26 mouse cellular contexts compared by ENCODE assay signal in genomic region chr19:16301336-16301735, GRCm38 (mm10).
DNase-seq lines count a peak whose midpoint lies in the region; ATAC-seq lines count a peak whose summit lies in the region.
"Had no signal": no experiment of that assay in that cellular context is flagged by ENCODE, and none has a peak within 500 bp of the region (broad histone marks: within the 10 kb centered on the region; RNA-seq: fewer than 3 reads in every experiment).

No protein-coding gene starts in this region.

- H3K4me1 ChIP-seq in forebrain, embryonic 13.5 days: no peaks in the 10 kb centered on the region
- H3K4me1 ChIP-seq in forebrain, embryonic 10.5 days: no peaks in the 10 kb centered on the region
- no peaks in the 10 kb centered on the region; the same call in 1 of the 2 replicates for H3K4me1 ChIP-seq in hindbrain, embryonic 14.5 days (replicated peaks; ENCODE audit: control insufficient read depth, insufficient read depth, low read length)
- no peaks in the 10 kb centered on the region for H3K4me1 ChIP-seq in hindbrain, embryonic 11.5 days (replicated peaks; ENCODE audit: control insufficient read depth, insufficient read depth, low read length)
- H3K4me1 ChIP-seq in hindbrain, embryonic 16.5 days (ENCODE audit: control insufficient read depth, insufficient read depth, low read depth, low read length): no peaks in the 10 kb centered on the region
- H3K4me1 ChIP-seq: heart, embryonic 15.5 days; limb, embryonic 12.5 days; liver, embryonic 15.5 days had no signal

- H3K4me2 ChIP-seq in forebrain, embryonic 13.5 days: no peak overlapping the region
- no peak overlapping the region for H3K4me2 ChIP-seq in hindbrain, embryonic 14.5 days (replicated peaks)
- H3K4me2 ChIP-seq in hindbrain, embryonic 11.5 days (replicated peaks; ENCODE audit: low read depth, low read length): no peak overlapping the region
- no peak overlapping the region for H3K4me2 ChIP-seq in hindbrain, embryonic 16.5 days (ENCODE audit: low read length)
- H3K4me2 ChIP-seq: heart, embryonic 15.5 days; limb, embryonic 12.5 days; liver, embryonic 15.5 days; lung, embryonic 14.5 days had no signal

- no peaks in the 10 kb centered on the region for H3K27me3 ChIP-seq in forebrain, embryonic 13.5 days
- H3K27me3 ChIP-seq in forebrain, embryonic 10.5 days (ENCODE audit: poor library complexity, severe bottlenecking): no peaks in the 10 kb centered on the region
- no peaks in the 10 kb centered on the region for H3K27me3 ChIP-seq in hindbrain, embryonic 14.5 days (ENCODE audit: control insufficient read depth, insufficient read depth, low read length)
- no peaks in the 10 kb centered on the region for H3K27me3 ChIP-seq in hindbrain, embryonic 11.5 days (ENCODE audit: control insufficient read depth, insufficient read depth, low read length)
- H3K27me3 ChIP-seq in hindbrain, embryonic 16.5 days (replicated peaks; ENCODE audit: control insufficient read depth, insufficient read depth, low read length): no peaks in the 10 kb centered on the region
- H3K27me3 ChIP-seq: heart, embryonic 15.5 days; limb, embryonic 12.5 days; liver, embryonic 15.5 days; Patski had no signal

- DNase-seq in forebrain, embryonic 10.5 days (ENCODE audit: extremely low spot score, low spot score): no peak
- DNase-seq in hindbrain, embryonic 14.5 days (ENCODE audit: low spot score): no peak
- DNase-seq in hindbrain, embryonic 11.5 days (ENCODE audit: low spot score): no peak
- DNase-seq in brain, adult 2 months (ENCODE audit: low read depth, low spot score): peak; percentile 56
- DNase-seq in urinary bladder, adult 18-20 months (ENCODE audit: low spot score in 2 of 2): no peak
- DNase-seq: adrenal gland, postnatal 10 days; cerebellum, adult 2 months; cerebellum, postnatal 14 days; forebrain, postnatal 0 days; gastrocnemius, postnatal 25 days; heart, adult 11 months; layer of hippocampus, adult 9-11 months; lung, embryonic 14.5 days; lung, postnatal 14 days; midbrain, embryonic 14.5 days; right cerebral cortex, postnatal 4 days; thymus, adult 2 months; thymus, postnatal 36 days had no signal

- no peaks in the 10 kb centered on the region for H3K9me3 ChIP-seq in forebrain, embryonic 13.5 days (replicated peaks)
- no peaks in the 10 kb centered on the region for H3K9me3 ChIP-seq in forebrain, embryonic 10.5 days
- no peaks in the 10 kb centered on the region for H3K9me3 ChIP-seq in hindbrain, embryonic 14.5 days (ENCODE audit: control insufficient read depth, low read length)
- H3K9me3 ChIP-seq in hindbrain, embryonic 11.5 days (ENCODE audit: control insufficient read depth, low read length): no peaks in the 10 kb centered on the region
- no peaks in the 10 kb centered on the region for H3K9me3 ChIP-seq in hindbrain, embryonic 16.5 days (ENCODE audit: control insufficient read depth, low read length)
- H3K9me3 ChIP-seq: heart, embryonic 10.5 days; heart, embryonic 15.5 days; limb, embryonic 12.5 days; liver, embryonic 15.5 days had no signal

- H3K36me3 ChIP-seq in forebrain, embryonic 13.5 days (ENCODE audit: poor library complexity, severe bottlenecking): no peaks in the 10 kb centered on the region
- no peaks in the 10 kb centered on the region for H3K36me3 ChIP-seq in forebrain, embryonic 10.5 days (replicated peaks)
- no peaks in the 10 kb centered on the region for H3K36me3 ChIP-seq in hindbrain, embryonic 14.5 days (replicated peaks; ENCODE audit: control insufficient read depth, insufficient read depth)
- H3K36me3 ChIP-seq in hindbrain, embryonic 11.5 days (ENCODE audit: control insufficient read depth, insufficient read depth, low read length): no peaks in the 10 kb centered on the region
- H3K36me3 ChIP-seq in hindbrain, embryonic 16.5 days (ENCODE audit: control insufficient read depth, insufficient read depth, low read length): no peaks in the 10 kb centered on the region
- H3K36me3 ChIP-seq: heart, embryonic 10.5 days; heart, embryonic 15.5 days; limb, embryonic 12.5 days; liver, embryonic 15.5 days had no signal

- peak; percentile 53; the same call in 1 of the 2 replicates for ATAC-seq in forebrain, embryonic 13.5 days
- ATAC-seq in hindbrain, embryonic 14.5 days (ENCODE audit: low FRiP score): peak; percentile 75; the same call in 1 of the 2 replicates
- no peak for ATAC-seq in hindbrain, embryonic 11.5 days (ENCODE audit: low FRiP score)
- 0 out of 2 replicates have a peak, but pooled peaks have one; percentile 40 for ATAC-seq in hindbrain, embryonic 16.5 days
- ATAC-seq: forebrain, postnatal 0 days; intestine, postnatal 0 days; Patski had no signal

- 81% methylated on average over 7 of the region's 7 CpGs for WGBS in forebrain, embryonic 13.5 days
- 88% methylated on average over 7 of the region's 7 CpGs for WGBS in forebrain, embryonic 10.5 days
- 59% methylated on average over 7 of the region's 7 CpGs for WGBS in hindbrain, embryonic 14.5 days
- WGBS in hindbrain, embryonic 11.5 days: 69% methylated on average over 7 of the region's 7 CpGs
- WGBS in hindbrain, embryonic 16.5 days: 61% methylated on average over 7 of the region's 7 CpGs

- no peak overlapping the region for H3K27ac ChIP-seq in forebrain, embryonic 13.5 days
- H3K27ac ChIP-seq in forebrain, embryonic 10.5 days: no peak overlapping the region
- no peak overlapping the region for H3K27ac ChIP-seq in hindbrain, embryonic 14.5 days
- no peak overlapping the region for H3K27ac ChIP-seq in hindbrain, embryonic 11.5 days (ENCODE audit: low read depth, low read length)
- no peak overlapping the region for H3K27ac ChIP-seq in hindbrain, embryonic 16.5 days (ENCODE audit: low read depth, low read length)
- H3K27ac ChIP-seq: heart, embryonic 10.5 days; heart, embryonic 15.5 days; limb, embryonic 12.5 days; liver, embryonic 15.5 days had no signal

- H3K4me3 ChIP-seq in forebrain, embryonic 13.5 days: no peak overlapping the region
- H3K4me3 ChIP-seq in forebrain, embryonic 10.5 days: no peak overlapping the region
- H3K4me3 ChIP-seq in hindbrain, embryonic 14.5 days (replicated peaks; ENCODE audit: low read length): no peak overlapping the region
- no peak overlapping the region for H3K4me3 ChIP-seq in hindbrain, embryonic 11.5 days (ENCODE audit: low read depth, low read length)
- no peak overlapping the region for H3K4me3 ChIP-seq in hindbrain, embryonic 16.5 days (ENCODE audit: low read length)
- H3K4me3 ChIP-seq: heart, embryonic 10.5 days; heart, embryonic 15.5 days; limb, embryonic 12.5 days; liver, embryonic 15.5 days had no signal

- no peak overlapping the region for H3K9ac ChIP-seq in forebrain, embryonic 13.5 days
- H3K9ac ChIP-seq in hindbrain, embryonic 14.5 days: no peak overlapping the region
- no peak overlapping the region for H3K9ac ChIP-seq in hindbrain, embryonic 11.5 days (ENCODE audit: low read depth, low read length)
- no peak overlapping the region for H3K9ac ChIP-seq in hindbrain, embryonic 16.5 days (ENCODE audit: low read depth, low read length)
- H3K9ac ChIP-seq: forebrain, postnatal 0 days; heart, embryonic 15.5 days; limb, embryonic 12.5 days; liver, embryonic 15.5 days; lung, embryonic 14.5 days had no signal
